ENCODE assay signal across 8 mouse cellular contexts in the genomic region with DNA sequence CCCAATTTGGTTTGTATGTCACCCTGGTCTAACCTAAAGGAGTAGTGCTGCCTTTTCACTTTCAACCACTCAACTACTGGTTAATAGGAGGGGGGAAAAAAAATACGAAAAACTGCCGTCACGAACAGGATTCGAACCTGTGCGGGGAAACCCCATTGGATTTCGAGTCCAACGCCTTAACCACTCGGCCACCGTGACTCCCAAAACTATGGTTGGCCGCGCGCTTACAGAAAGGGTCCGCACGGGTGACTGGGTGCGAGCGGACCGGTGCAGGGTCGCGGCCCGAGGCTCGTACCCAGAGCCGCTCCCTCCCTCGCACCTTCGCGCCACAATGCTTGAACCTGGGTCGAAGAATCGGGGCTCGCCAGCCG. TPM values are rescaled to one million over a fixed set of nuclear protein-coding genes. Genes with fewer than 3 reads are reported as not detected.
DNase-seq lines count a peak whose midpoint lies in the region; ATAC-seq and TF ChIP-seq lines count a peak whose summit lies in the region.

No protein-coding gene starts in this region.

- H3K4me2 ChIP-seq in heart, embryonic 14.5 days (ENCODE audit: low read length), result peak overlapping the region; percentile 80
- peak overlapping the region; percentile 93 for H3K4me2 ChIP-seq in liver, embryonic 12.5 days

- TF ChIP-seq CTCF in C2C12 (IDR thresholded peaks at IDR 0.05; ENCODE audit: control insufficient read depth, insufficient read depth, insufficient read length), result no peak

- no peaks in the 10 kb centered on the region for H3K27me3 ChIP-seq in C2C12 (ENCODE audit: control insufficient read depth, insufficient read depth, insufficient read length)
- H3K27me3 ChIP-seq in heart, embryonic 14.5 days (ENCODE audit: control insufficient read depth, insufficient read depth, low read length), result no peaks in the 10 kb centered on the region
- H3K27me3 ChIP-seq in liver, embryonic 12.5 days (replicated peaks), result no peaks in the 10 kb centered on the region
- no peaks in the 10 kb centered on the region for H3K27me3 ChIP-seq in splenic B cell, adult 2 months (ENCODE audit: control insufficient read depth, insufficient read depth, low read length, poor library complexity, severe bottlenecking)

- peaks cover 18% of the 10 kb centered on the region for H3K79me3 ChIP-seq in C2C12 (ENCODE audit: low read depth)

- peak overlapping the region; percentile 91 for H3ac ChIP-seq in C2C12 (ENCODE audit: control insufficient read depth, insufficient read length, low read depth)

- no peaks in the 10 kb centered on the region for H3K9me3 ChIP-seq in heart, embryonic 14.5 days (ENCODE audit: control insufficient read depth, low read length)
- H3K9me3 ChIP-seq in liver, embryonic 12.5 days (replicated peaks), result no peaks in the 10 kb centered on the region

- H3K4me3 ChIP-seq in C2C12 (ENCODE audit: insufficient read depth, poor library complexity, severe bottlenecking), result peak overlapping the region; percentile 91
- H3K4me3 ChIP-seq in heart, embryonic 14.5 days (ENCODE audit: control insufficient read depth in 1 of 2, insufficient read depth in 1 of 2, low read depth in 1 of 2, low read length in 2 of 2), result peak overlapping the region; percentile 89 to 95
- H3K4me3 ChIP-seq in liver, embryonic 12.5 days, result peak overlapping the region; percentile 97

- H3K79me2 ChIP-seq in C2C12 (ENCODE audit: control insufficient read depth, insufficient read depth), result peaks cover 23% of the 10 kb centered on the region

- DNase-seq in adrenal gland, postnatal 4 days (ENCODE audit: low spot score in 2 of 2), result peak; percentile 91 to 94
- peak; percentile 94 for DNase-seq in kidney, postnatal 10 days
- peak; percentile 80 for DNase-seq in naive thymus-derived CD4-positive, alpha-beta T cell, adult 2 months (ENCODE audit: low read depth)
- peak; percentile 78 for DNase-seq in splenic B cell, adult 2 months (ENCODE audit: low read depth, low spot score)

- peaks cover 0 to 15% of the 10 kb centered on the region in 2 experiments; a peak in 2 of 4 replicates for H3K4me1 ChIP-seq in heart, embryonic 14.5 days (ENCODE audit: control insufficient read depth in 2 of 2, insufficient read depth in 2 of 2, low read length in 2 of 2)
- H3K4me1 ChIP-seq in liver, embryonic 12.5 days, result peaks cover 26% of the 10 kb centered on the region

- ATAC-seq in erythroblast, adult 5-6 weeks (replicated peaks; ENCODE audit: low FRiP score, poor library complexity, severe bottlenecking), result peak; percentile 58
- ATAC-seq in heart, embryonic 14.5 days (ENCODE audit: insufficient number of reproducible peaks, insufficient read depth, low FRiP score, low read depth), result peak; percentile 42
- ATAC-seq in liver, embryonic 12.5 days, result peak; percentile 59

- peak overlapping the region; percentile 93 for H3K9ac ChIP-seq in heart, embryonic 14.5 days (ENCODE audit: low read length)
- H3K9ac ChIP-seq in liver, embryonic 12.5 days, result peak overlapping the region; percentile 97

- H3K27ac ChIP-seq in heart, embryonic 14.5 days (replicated peaks in 1 of 2; ENCODE audit: control insufficient read depth in 1 of 2, insufficient read depth in 1 of 2, low read depth in 2 of 2, low read length in 2 of 2), result peak overlapping the region; percentile 74 to 92
- peak overlapping the region; percentile 97 for H3K27ac ChIP-seq in liver, embryonic 12.5 days

- under 1% methylated on average over 29 of the region's 29 CpGs for WGBS in heart, embryonic 14.5 days
- under 1% methylated on average over 29 of the region's 29 CpGs for WGBS in liver, embryonic 12.5 days (ENCODE audit: insufficient replicate concordance)

- peaks cover 28% of the 10 kb centered on the region for H3K36me3 ChIP-seq in C2C12 (ENCODE audit: control insufficient read depth, insufficient read depth)
- peaks cover 27% of the 10 kb centered on the region for H3K36me3 ChIP-seq in heart, embryonic 14.5 days (ENCODE audit: control insufficient read depth, insufficient read depth, low read length)
- H3K36me3 ChIP-seq in liver, embryonic 12.5 days, result peaks cover 24% of the 10 kb centered on the region
- H3K36me3 ChIP-seq in splenic B cell, adult 2 months (ENCODE audit: control insufficient read depth, insufficient read depth, low read length, poor library complexity, severe bottlenecking), result peaks cover 4% of the 10 kb centered on the region

TF ChIP-seq in C2C12, 6 proteins besides CTCF, POLR2A, EP300 and RAD21:
- no peak for TF ChIP-seq MYOG (IDR thresholded peaks at IDR 0.05; ENCODE audit: control insufficient read depth, extremely low read depth, insufficient read length)
- no peak for TF ChIP-seq MAX (IDR thresholded peaks at IDR 0.05)
- TF ChIP-seq USF1 (IDR thresholded peaks at IDR 0.05; ENCODE audit: low read depth), result no peak
- no peak for TF ChIP-seq FOSL1 (IDR thresholded peaks at IDR 0.05; ENCODE audit: insufficient read depth, low read length, poor library complexity, severe bottlenecking)
- TF ChIP-seq CEBPB (IDR thresholded peaks at IDR 0.05; ENCODE audit: low read depth), result no peak
- TF ChIP-seq MYOD1 (IDR thresholded peaks at IDR 0.05; ENCODE audit: control insufficient read depth, insufficient read length, low read depth), result no peak

RNA-seq across cellular contexts. Expression of gene Smarcc2, which starts 0.7 kb away (rescaled TPM):
- 48.4 TPM for polyA plus RNA-seq in C2C12 (2012; fragmentation: generic; extraction: Trizol)
- 100 to 1,000 TPM; 138 to 157 TPM for total RNA-seq in adrenal gland, postnatal 4 days (2021)
- total RNA-seq in erythroblast, adult 5-6 weeks (2015; ENCODE audit: low replicate concordance), result 22.1 and 31.6 TPM in 2 replicates
- total RNA-seq in erythroblast, adult 5-6 weeks (2017; ENCODE audit: low replicate concordance), result 29.0 and 34.7 TPM in 2 replicates
- 62.4 and 63.7 TPM in 2 replicates for polyA plus RNA-seq in heart, embryonic 14.5 days (2014; fragmentation: Nextera tagmentation; extraction: Ambion mirVana)
- polyA plus RNA-seq in liver, embryonic 12.5 days (2016; fragmentation: Nextera tagmentation; extraction: Ambion mirVana), result 34.9 and 40.3 TPM in 2 replicates

RNA-seq across cellular contexts. Expression of gene Myl6, which starts 35.6 kb away (rescaled TPM):
- polyA plus RNA-seq in C2C12 (2012; fragmentation: generic; extraction: Trizol), result 3,169 TPM
- total RNA-seq in adrenal gland, postnatal 4 days (2021), result 100 to 1,000 TPM; 703 to 716 TPM
- 410 and 475 TPM in 2 replicates for total RNA-seq in erythroblast, adult 5-6 weeks (2015; ENCODE audit: low replicate concordance)
- 558 TPM in 2 replicates for total RNA-seq in erythroblast, adult 5-6 weeks (2017; ENCODE audit: low replicate concordance)
- polyA plus RNA-seq in heart, embryonic 14.5 days (2014; fragmentation: Nextera tagmentation; extraction: Ambion mirVana), result 1,060 and 1,246 TPM in 2 replicates
- polyA plus RNA-seq in liver, embryonic 12.5 days (2016; fragmentation: Nextera tagmentation; extraction: Ambion mirVana), result 533 and 540 TPM in 2 replicates

RNA-seq across cellular contexts. Expression of gene Myl6b, which starts 40.2 kb away (rescaled TPM):
- 16.7 TPM for polyA plus RNA-seq in C2C12 (2012; fragmentation: generic; extraction: Trizol)
- total RNA-seq in adrenal gland, postnatal 4 days (2021), result 1 to 10 TPM; 6.8 to 8.2 TPM
- total RNA-seq in erythroblast, adult 5-6 weeks (2015; ENCODE audit: low replicate concordance), result 5.4 TPM in 1 of 2 replicates, not detected in the other
- 0.85 TPM in 1 of 2 replicates, not detected in the other for total RNA-seq in erythroblast, adult 5-6 weeks (2017; ENCODE audit: low replicate concordance)
- polyA plus RNA-seq in heart, embryonic 14.5 days (2014; fragmentation: Nextera tagmentation; extraction: Ambion mirVana), result 5.0 and 5.5 TPM in 2 replicates
- 1.3 and 1.6 TPM in 2 replicates for polyA plus RNA-seq in liver, embryonic 12.5 days (2016; fragmentation: Nextera tagmentation; extraction: Ambion mirVana)

RNA-seq across cellular contexts. Expression of gene Rnf41, which starts 46.9 kb away (rescaled TPM):
- polyA plus RNA-seq in C2C12 (2012; fragmentation: generic; extraction: Trizol), result 34.0 TPM
- 10 to 100 TPM; 49.9 to 50.9 TPM for total RNA-seq in adrenal gland, postnatal 4 days (2021)
- total RNA-seq in erythroblast, adult 5-6 weeks (2015; ENCODE audit: low replicate concordance), result 2.9 and 4.6 TPM in 2 replicates
- 2.9 and 3.3 TPM in 2 replicates for total RNA-seq in erythroblast, adult 5-6 weeks (2017; ENCODE audit: low replicate concordance)
- 23.7 and 24.6 TPM in 2 replicates for polyA plus RNA-seq in heart, embryonic 14.5 days (2014; fragmentation: Nextera tagmentation; extraction: Ambion mirVana)
- polyA plus RNA-seq in liver, embryonic 12.5 days (2016; fragmentation: Nextera tagmentation; extraction: Ambion mirVana), result 14.2 and 14.8 TPM in 2 replicates

RNA-seq across cellular contexts. Expression of gene Nabp2, which starts 47.0 kb away (rescaled TPM):
- polyA plus RNA-seq in C2C12 (2012; fragmentation: generic; extraction: Trizol), result 93.0 TPM
- 10 to 100 TPM; 69.5 to 72.7 TPM for total RNA-seq in adrenal gland, postnatal 4 days (2021)
- 11.1 and 20.1 TPM in 2 replicates for total RNA-seq in erythroblast, adult 5-6 weeks (2015; ENCODE audit: low replicate concordance)
- total RNA-seq in erythroblast, adult 5-6 weeks (2017; ENCODE audit: low replicate concordance), result 7.4 and 15.2 TPM in 2 replicates
- 64.5 and 66.6 TPM in 2 replicates for polyA plus RNA-seq in heart, embryonic 14.5 days (2014; fragmentation: Nextera tagmentation; extraction: Ambion mirVana)
- 64.1 and 66.1 TPM in 2 replicates for polyA plus RNA-seq in liver, embryonic 12.5 days (2016; fragmentation: Nextera tagmentation; extraction: Ambion mirVana)

Comparison
In these comparisons a context has a peak if more than half of its experiments do, and no peak if none do; other contexts are left out.
1. Peak in every context shown above with its lines: DNase-seq, ATAC-seq, H3K4me3 ChIP-seq and H3K27ac ChIP-seq.